Mouse (Mus musculus): Measurements from ENCODE around the gene Mapk12.

The Mapk12 gene

GRCm38 (mm10) chr15:89171526-89172051 is 31.1 kb upstream of the Mapk12 start:
- in situ Hi-C loops (cut with MboI; ENCODE audit: unreplicated experiment in 2 of 2): no loop called here

- in situ Hi-C loops (cut with MboI; ENCODE audit: unreplicated experiment in 2 of 2): no loop called here
Observed at GRCm38 (mm10) chr15:89170102-89170501, 29.6 kb upstream of the Mapk12 start.

- in situ Hi-C loops (cut with MboI; ENCODE audit: unreplicated experiment in 2 of 2): no loop called here
Observed at GRCm38 (mm10) chr15:89169431-89169830, 28.9 kb upstream of the Mapk12 start.

DNA sequence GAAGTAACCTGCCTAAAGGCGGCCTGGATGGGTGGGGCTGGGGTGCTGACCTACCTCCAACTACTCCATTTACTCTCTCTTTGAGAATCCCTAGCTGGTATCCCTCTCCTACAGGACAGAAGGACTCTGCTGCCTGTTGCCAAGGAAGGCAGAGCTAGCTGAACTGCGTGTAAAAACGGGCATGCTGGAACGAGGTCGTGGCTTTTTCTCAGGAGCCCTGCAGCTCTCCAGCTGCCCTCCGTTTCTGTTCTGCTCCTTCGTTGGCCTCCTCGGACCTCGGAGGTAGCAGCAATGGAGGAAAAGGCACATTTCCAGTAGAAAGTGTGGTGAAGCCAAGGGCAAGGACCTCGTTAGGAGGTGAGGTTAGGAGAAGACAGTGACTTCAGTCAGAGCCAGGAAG is 28.4 kb upstream of the Mapk12 start:
- in situ Hi-C loops (cut with MboI; ENCODE audit: unreplicated experiment in 2 of 2): no loop called here

DNA sequence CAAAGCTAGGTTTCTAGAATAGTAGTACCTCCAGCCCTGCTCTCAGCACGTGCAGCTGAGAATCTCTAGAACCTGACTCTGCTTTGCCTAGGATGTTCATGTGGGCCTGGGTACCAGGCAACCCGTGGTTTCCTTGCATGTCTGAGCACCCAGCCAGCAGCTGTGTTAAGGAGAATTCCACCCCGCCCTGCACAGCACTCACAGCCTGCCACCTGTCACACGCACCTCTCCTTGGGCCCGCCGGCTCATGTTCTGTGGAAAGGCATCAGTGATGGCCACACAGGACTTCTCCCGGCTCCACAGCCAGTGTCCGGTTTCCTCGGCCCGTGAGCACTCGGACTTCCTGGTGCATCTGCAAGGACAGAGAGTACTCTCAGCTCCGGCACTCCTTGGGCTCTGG is 25.0 kb upstream of the Mapk12 start:
- in situ Hi-C loops (cut with MboI; ENCODE audit: unreplicated experiment in 2 of 2): no loop called here

DNA sequence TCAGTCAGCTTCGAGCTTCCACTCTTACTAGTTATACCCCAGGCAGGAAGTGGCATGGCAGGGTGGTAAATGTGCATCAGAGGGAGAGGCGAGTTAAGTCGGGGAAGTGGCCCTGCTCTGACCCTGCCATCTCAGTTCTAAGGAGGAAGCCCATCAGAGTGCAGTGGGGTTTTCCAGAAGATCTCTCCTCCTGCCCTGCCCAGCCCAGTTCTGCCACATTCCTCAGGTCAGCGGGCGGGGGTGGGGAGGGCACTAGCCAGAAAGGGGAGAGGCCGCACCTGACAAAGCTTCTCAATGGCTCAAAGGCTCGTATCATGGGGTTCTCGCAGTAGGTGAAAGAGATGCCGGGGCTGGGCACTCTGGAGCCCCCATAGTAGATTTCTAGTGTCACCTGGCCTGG is 20.9 kb upstream of the Mapk12 start:
- in situ Hi-C loops (cut with MboI; ENCODE audit: unreplicated experiment in 2 of 2): no loop called here

GRCm38 (mm10) chr15:89158516-89158915 is 18.0 kb upstream of the Mapk12 start:
- in situ Hi-C loops (cut with MboI; ENCODE audit: unreplicated experiment in 2 of 2): loop anchor here (5.0 kb wide), 2 partner anchors 34 to 49 kb away; no protein-coding TSS in a partner anchor

DNA sequence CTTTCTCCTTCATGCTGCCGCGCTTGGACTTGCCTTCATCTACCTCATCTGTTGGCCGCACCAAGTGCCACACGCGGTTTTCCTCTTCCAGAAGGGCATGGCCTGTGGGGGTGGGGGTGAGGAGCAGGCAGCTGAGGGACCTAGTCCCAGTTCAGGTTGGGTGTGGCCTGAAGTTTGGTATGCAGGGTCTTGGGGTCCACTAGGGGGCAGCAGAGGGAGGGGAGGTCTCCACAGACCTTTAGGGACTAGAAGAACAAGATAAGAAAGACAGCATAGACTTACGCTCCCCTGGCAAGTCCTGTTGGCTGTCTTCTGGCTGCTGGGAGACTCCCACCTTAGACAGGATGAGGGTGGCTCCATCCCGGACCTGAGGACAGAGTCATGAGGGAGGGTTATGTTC is 17.5 kb upstream of the Mapk12 start:
- in situ Hi-C loops (cut with MboI; ENCODE audit: unreplicated experiment in 2 of 2): loop anchor here (5.0 kb wide), 2 partner anchors 34 to 49 kb away; no protein-coding TSS in a partner anchor

GRCm38 (mm10) chr15:89152312-89152711 is 11.8 kb upstream of the Mapk12 start:
- in situ Hi-C loops (cut with MboI; ENCODE audit: unreplicated experiment in 2 of 2): no loop called here

DNA sequence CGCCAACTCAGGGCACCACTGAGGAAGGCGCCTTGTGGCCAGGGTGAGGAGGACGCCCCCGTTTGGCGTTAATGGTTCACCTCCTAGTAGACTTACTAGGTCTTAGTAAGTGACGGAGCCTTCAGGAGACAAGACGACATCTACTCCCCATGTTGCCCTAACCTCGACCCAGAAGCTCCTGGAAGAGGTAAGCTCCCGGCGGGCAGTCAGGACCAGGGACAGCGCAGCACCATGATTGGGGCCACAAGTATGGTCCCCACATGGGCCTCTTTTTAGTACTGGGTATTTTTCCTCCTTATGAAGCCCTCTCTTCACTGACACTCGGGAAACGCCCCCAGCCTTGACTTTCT is 9.5 kb upstream of the Mapk12 start:
- in situ Hi-C loops (cut with MboI; ENCODE audit: unreplicated experiment in 2 of 2): no loop called here

DNA sequence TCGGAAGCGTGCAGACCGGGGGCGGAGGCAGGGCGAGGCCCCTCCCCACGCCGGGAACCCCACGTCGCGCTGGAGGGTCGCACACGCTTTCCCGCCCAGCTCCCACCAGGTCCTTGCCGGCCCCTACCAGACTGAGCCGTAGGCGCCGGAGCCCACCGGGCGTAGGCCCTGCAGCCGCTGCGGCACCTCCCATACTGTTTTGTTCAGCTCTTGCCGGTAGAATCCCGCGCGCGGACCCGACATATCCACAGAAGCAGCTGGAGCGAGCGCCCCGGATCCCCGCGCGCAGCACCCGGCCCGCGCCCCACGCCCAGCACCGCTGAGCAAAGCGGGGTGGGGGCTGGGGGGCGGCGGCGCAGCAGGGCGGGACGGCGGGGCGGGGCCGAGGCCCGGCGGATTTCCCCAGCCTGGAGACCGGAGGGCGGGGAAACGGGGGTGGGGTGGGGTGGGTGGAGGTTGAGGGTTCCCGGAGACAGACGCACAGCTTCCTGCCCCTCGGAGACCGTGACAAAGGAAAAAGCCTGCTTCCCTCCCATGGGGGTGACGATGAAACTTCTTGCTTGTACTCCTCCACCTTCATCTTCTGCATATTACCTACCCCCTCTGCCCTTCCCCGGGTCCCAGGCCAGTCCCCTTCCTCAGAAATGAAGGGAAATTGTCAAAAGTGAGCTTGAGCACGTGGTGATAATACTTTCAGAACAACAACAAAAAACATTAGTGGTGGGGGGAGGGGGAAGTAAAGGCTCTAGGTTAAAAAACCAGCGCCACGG is 9.0 kb upstream of the Mapk12 start, which contains the start of gene Mapk11:
Mapk11 (minus strand) TSS at position 358 of the 770 bp plus-strand sequence.
- in situ Hi-C loops (cut with MboI; ENCODE audit: unreplicated experiment in 2 of 2): no loop called here

GRCm38 (mm10) chr15:89148496-89149270 is 8.2 kb upstream of the Mapk12 start:
- in situ Hi-C loops (cut with MboI; ENCODE audit: unreplicated experiment in 2 of 2): no loop called here

DNA sequence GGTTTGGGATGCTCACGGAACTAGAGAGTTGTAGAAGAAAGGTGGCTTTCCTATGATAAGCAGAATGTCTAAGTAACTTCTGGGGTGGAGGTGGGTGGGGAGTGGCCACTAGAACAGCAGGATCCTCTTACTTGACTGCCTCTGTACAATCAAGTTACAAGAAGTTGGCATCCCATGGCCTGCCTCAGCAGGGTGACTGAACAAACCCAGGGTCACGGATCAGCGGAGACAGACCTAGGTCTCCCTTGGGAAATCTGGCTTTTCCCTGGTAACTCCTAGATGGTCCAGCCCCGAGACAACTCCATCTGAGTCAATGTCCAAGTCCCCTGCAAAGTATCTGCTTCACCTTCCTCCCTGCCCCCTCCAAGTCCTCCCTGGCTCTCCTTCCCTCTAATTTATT is 7.4 kb upstream of the Mapk12 start:
- in situ Hi-C loops (cut with MboI; ENCODE audit: unreplicated experiment in 2 of 2): no loop called here

DNA sequence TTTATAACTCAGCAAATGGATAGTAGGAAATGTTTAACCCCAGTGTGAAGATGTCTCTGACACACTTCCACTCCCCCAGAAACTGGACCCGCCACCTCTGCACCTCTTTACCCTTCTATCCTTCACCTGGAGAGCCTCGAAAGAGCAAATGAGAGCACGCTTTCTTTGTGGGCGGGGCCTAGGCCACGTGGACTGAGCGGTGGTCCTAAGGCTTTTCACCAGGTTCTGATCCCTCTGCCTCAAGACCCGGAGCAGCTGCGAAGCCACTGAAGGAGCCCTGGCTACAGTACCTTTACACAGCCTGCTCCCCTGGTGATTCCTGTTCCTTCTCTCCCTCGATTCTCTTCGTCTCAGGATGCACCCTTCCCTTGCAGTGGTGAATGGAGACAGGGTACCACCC is 7.0 kb upstream of the Mapk12 start:
- in situ Hi-C loops (cut with MboI; ENCODE audit: unreplicated experiment in 2 of 2): no loop called here

- in situ Hi-C loops (cut with MboI; ENCODE audit: unreplicated experiment in 2 of 2): no loop called here
Observed at GRCm38 (mm10) chr15:89147024-89147423, 6.5 kb upstream of the Mapk12 start.

DNA sequence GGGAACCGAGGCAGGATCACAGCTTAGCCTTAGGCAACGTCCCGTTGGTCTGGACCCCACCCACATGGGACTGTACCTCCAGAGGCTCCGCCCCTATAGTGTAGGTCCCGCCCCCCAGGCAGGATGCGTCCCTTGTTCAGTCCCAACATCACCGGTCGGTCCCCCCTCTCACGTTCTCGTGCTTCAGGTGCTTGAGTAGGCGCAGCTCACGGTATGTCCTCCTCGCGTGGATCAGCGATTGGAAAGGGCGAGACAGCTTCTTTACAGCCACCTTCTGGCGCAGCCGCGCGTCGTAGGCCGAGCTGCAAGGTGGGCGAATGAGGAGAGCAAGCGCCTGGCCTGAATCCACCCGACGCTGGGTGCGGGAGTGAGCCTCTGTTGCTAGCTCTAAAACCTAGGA is 6.0 kb upstream of the Mapk12 start:
- in situ Hi-C loops (cut with MboI; ENCODE audit: unreplicated experiment in 2 of 2): no loop called here

- in situ Hi-C loops (cut with MboI; ENCODE audit: unreplicated experiment in 2 of 2): no loop called here
Observed at GRCm38 (mm10) chr15:89145813-89146350, 5.4 kb upstream of the Mapk12 start.

- in situ Hi-C loops (cut with MboI; ENCODE audit: unreplicated experiment in 2 of 2): no loop called here
Observed at GRCm38 (mm10) chr15:89144965-89145364, 4.5 kb upstream of the Mapk12 start.

- in situ Hi-C loops (cut with MboI; ENCODE audit: unreplicated experiment in 2 of 2): no loop called here
Observed at GRCm38 (mm10) chr15:89143134-89143533, 2.6 kb upstream of the Mapk12 start.

DNA sequence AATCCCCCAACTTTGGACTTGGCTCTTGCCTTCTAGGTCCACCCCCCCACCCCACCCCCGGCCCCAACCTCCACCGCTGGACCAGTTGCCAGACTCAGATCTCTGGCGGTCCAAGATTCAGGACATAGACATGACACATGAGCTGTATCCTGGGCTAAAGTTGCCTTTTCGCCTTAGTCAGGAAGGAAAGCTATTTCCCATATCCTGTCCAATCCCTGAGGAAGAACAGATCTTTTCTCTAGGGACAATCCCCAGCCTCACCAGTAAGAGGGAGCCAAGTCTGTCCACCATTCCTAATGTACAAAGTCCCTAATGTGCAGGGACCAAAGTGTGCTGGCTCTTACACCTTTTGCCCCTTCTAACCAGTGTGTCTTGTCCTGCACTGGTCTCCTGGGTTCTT is 1.4 kb upstream of the Mapk12 start:
- in situ Hi-C loops (cut with MboI; ENCODE audit: unreplicated experiment in 2 of 2): no loop called here

DNA sequence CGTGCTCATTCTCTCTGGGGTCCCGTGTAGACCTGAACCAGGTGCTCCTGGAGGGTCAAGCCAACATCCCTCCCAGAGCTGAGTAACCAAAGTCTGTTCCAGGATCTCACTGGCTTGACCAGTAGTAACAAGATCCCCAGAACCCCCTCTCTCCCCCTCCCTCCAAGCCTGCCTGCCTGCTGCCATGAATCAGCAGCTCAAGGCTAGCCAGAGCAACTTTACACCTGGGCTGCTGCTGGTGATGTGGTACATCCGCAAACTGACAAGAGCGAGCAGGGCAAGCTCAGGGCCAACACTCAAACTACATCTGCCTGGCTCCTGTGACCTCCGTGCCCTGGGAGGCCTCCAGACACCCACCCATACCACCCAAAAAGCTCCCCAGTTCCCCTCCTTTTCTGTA is 940 bp upstream of the Mapk12 start:
- in situ Hi-C loops (cut with MboI; ENCODE audit: unreplicated experiment in 2 of 2): no loop called here

Measured in v-Abl transformed pro-B cells (cell line).